Mouse (Mus musculus) CD4-positive naive resting alpha-beta T cell, adult 57 days (primary cell): Measurements from ENCODE around the gene Eif2s3y. TPM values are rescaled to one million over a fixed set of nuclear protein-coding genes. Genes with fewer than 3 reads are reported as not detected.

Experiments
- total RNA-seq: library from RNA; stranded (reverse); gene quantifications from one replicate; pipeline ENCODE4 v1.2.4, GENCODE M21; 2023

Eif2s3y gene
- total RNA-seq = not detected

DNA sequence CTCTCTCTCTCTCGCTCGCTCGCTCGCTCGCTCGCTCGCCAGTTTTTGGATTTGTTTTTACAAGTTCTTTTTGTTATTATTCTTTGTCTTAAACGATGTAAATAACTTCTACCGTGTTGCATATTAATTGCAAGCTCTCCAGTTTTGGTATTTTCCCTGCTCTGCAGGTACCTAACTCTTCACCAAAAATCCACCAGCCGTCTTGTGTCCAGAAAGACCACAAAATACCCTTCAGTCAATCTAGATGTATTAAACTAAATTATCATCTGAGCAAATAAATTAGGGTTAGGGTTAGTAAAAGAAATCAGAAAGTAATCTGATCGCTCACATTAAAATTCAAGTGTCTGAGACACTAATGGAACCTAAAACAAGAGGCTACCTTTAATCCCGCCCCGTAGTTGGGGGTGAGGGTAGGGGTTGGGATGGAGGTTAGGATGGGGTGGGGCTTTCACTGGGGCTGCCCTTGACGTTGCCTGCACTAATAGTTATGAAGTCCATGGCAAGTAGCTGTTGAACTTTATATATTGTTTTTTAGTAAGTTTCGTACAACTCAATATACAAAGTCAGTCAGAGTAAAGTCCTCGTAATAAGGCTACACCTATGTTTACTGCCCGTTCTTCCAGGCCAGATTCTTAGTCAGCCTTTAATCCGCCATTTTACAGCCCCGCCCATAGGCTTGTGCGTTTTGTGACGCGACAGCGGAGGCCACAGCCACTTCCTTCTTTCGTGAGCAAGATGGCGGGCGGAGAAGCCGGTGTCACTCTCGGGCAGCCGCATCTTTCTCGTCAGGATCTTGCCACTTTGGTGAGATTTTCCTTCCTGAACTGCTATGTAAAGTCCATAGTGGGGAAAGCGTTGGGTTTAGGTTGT, at the start of gene Eif2s3y:
Eif2s3y (plus strand) TSS at position 662 of the 870 bp plus-strand sequence.

Other genes with a start within 250 kb of the Eif2s3y start
- not detected for gene Zfy1, start 213.1 kb upstream of the Eif2s3y start, total RNA-seq
- not detected for gene Uba1y, start 191.9 kb upstream of the Eif2s3y start, total RNA-seq
- not detected for gene Kdm5d, start 112.8 kb upstream of the Eif2s3y start, total RNA-seq
- gene Uty, start 235.2 kb downstream of the Eif2s3y start, total RNA-seq = not detected